Mouse (Mus musculus): ENCODE results near the gene Pdcd7. TPM values are rescaled to one million over a fixed set of nuclear protein-coding genes. Genes with fewer than 3 reads are reported as not detected.

The Pdcd7 gene
- polyA plus RNA-seq, 1 experiment from 2014 or later = 7.2 TPM

GRCm38 (mm10) chr9:65399934-65400333 lies 54.0 kb downstream of the Pdcd7 start:
- Histone ChIP-seq H3K36me3 (ENCODE audit: control insufficient read depth, insufficient read depth, low read length) (no peaks in the 10 kb centered on the region), H3K27me3 (ENCODE audit: control insufficient read depth, insufficient read depth, low read depth, low read length) (no peaks in the 10 kb centered on the region), H3K4me2 (ENCODE audit: low read length) (no peak overlapping the region), H3K4me3 (ENCODE audit: low read depth, low read length) (no peak overlapping the region), H3K27ac (ENCODE audit: low read length) (no peak overlapping the region), H3K4me1 (ENCODE audit: control insufficient read depth, insufficient read depth, low read length) (no peaks in the 10 kb centered on the region), H3K9me3 (replicated peaks; ENCODE audit: control insufficient read depth, low read length, poor library complexity, severe bottlenecking) (no peaks in the 10 kb centered on the region), H3K9ac (ENCODE audit: low read depth, low read length) (no peak overlapping the region)
- ATAC-seq = no peak
- 89% methylated on average over 6 of the region's 6 CpGs for WGBS

- Histone ChIP-seq H3K27me3 (ENCODE audit: control insufficient read depth, insufficient read depth, low read depth, low read length) (no peaks in the 10 kb centered on the region), H3K36me3 (ENCODE audit: control insufficient read depth, insufficient read depth, low read length) (no peaks in the 10 kb centered on the region), H3K27ac (ENCODE audit: low read length) (no peak overlapping the region), H3K4me3 (ENCODE audit: low read depth, low read length) (no peak overlapping the region), H3K9ac (ENCODE audit: low read depth, low read length) (no peak overlapping the region), H3K4me2 (ENCODE audit: low read length) (no peak overlapping the region), H3K9me3 (replicated peaks; ENCODE audit: control insufficient read depth, low read length, poor library complexity, severe bottlenecking) (no peaks in the 10 kb centered on the region), H3K4me1 (ENCODE audit: control insufficient read depth, insufficient read depth, low read length) (no peaks in the 10 kb centered on the region)
- no peak for ATAC-seq
- WGBS = 76% methylated on average over 15 of the region's 15 CpGs
Observed at GRCm38 (mm10) chr9:65404331-65405183, 58.7 kb downstream of the Pdcd7 start.

DNA sequence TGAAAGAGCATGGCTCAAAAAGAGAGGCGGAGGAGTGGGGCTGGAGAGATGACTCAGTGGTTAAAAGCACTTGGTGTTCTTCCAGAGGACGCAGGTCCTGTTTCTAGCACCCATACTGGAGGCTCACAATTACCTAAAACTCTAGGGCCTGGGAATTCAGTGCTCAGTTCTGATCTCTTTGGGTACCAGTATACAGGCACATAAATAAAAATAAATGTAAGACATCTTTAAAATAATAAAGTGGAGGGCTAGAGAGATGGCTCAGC lies 59.2 kb downstream of the Pdcd7 start:
- H3K36me3 ChIP-seq (ENCODE audit: control insufficient read depth, insufficient read depth, low read length) = no peaks in the 10 kb centered on the region
- 92% methylated on average over 2 of the region's 2 CpGs for WGBS
- no peak for ATAC-seq

GRCm38 (mm10) chr9:65407327-65407726 lies 61.4 kb downstream of the Pdcd7 start:
- Histone ChIP-seq H3K36me3 (ENCODE audit: control insufficient read depth, insufficient read depth, low read length) (no peaks in the 10 kb centered on the region), H3K27me3 (ENCODE audit: control insufficient read depth, insufficient read depth, low read depth, low read length) (no peaks in the 10 kb centered on the region), H3K9ac (ENCODE audit: low read depth, low read length) (no peak overlapping the region), H3K4me3 (ENCODE audit: low read depth, low read length) (no peak overlapping the region), H3K4me1 (ENCODE audit: control insufficient read depth, insufficient read depth, low read length) (no peaks in the 10 kb centered on the region), H3K27ac (ENCODE audit: low read length) (no peak overlapping the region), H3K4me2 (ENCODE audit: low read length) (no peak overlapping the region), H3K9me3 (replicated peaks; ENCODE audit: control insufficient read depth, low read length, poor library complexity, severe bottlenecking) (no peaks in the 10 kb centered on the region)
- 89% methylated on average over 5 of the region's 5 CpGs for WGBS
- ATAC-seq = no peak

More for the DNA sequence above, 59.2 kb downstream of the Pdcd7 start:
- H3K27ac ChIP-seq (ENCODE audit: low read length) = no peak overlapping the region
- no peak overlapping the region for H3K9ac ChIP-seq (ENCODE audit: low read depth, low read length)
- no peaks in the 10 kb centered on the region for H3K9me3 ChIP-seq (replicated peaks; ENCODE audit: control insufficient read depth, low read length, poor library complexity, severe bottlenecking)
- no peak overlapping the region for H3K4me2 ChIP-seq (ENCODE audit: low read length)
- H3K27me3 ChIP-seq (ENCODE audit: control insufficient read depth, insufficient read depth, low read depth, low read length) = no peaks in the 10 kb centered on the region
- no peak overlapping the region for H3K4me3 ChIP-seq (ENCODE audit: low read depth, low read length)
- H3K4me1 ChIP-seq (ENCODE audit: control insufficient read depth, insufficient read depth, low read length) = no peaks in the 10 kb centered on the region

DNA sequence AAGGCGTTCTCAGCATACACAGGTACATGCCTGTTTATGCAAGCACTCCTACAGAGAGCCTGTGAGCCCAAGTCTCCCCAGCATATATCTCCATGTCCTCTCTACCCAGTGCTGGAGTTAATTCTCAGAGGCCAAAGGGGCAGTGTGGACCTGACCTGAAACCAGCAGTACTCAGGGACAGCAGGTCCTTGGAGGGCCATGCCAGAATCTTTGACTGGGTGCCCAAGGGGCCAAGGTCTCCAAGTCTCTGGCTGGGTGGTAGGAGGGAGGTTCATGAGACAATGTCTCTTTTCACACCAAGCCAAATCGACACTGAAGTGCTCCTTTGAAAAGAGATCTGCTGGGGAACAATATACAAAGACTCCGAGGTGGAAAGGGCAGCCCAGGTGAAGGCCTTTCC lies 62.0 kb downstream of the Pdcd7 start:
- H3K4me1 ChIP-seq (ENCODE audit: control insufficient read depth, insufficient read depth, low read length) = no peaks in the 10 kb centered on the region
- no peak overlapping the region for H3K4me2 ChIP-seq (ENCODE audit: low read length)
- H3K27me3 ChIP-seq (ENCODE audit: control insufficient read depth, insufficient read depth, low read depth, low read length) = no peaks in the 10 kb centered on the region
- no peak overlapping the region for H3K27ac ChIP-seq (ENCODE audit: low read length)
- WGBS = 72% methylated on average over 3 of the region's 3 CpGs
- no peak overlapping the region for H3K4me3 ChIP-seq (ENCODE audit: low read depth, low read length)
- H3K9me3 ChIP-seq (replicated peaks; ENCODE audit: control insufficient read depth, low read length, poor library complexity, severe bottlenecking) = no peaks in the 10 kb centered on the region
- no peaks in the 10 kb centered on the region for H3K36me3 ChIP-seq (ENCODE audit: control insufficient read depth, insufficient read depth, low read length)
- no peak overlapping the region for H3K9ac ChIP-seq (ENCODE audit: low read depth, low read length)
- no peak for ATAC-seq

GRCm38 (mm10) chr9:65408871-65409295 lies 63.0 kb downstream of the Pdcd7 start:
- Histone ChIP-seq H3K36me3 (ENCODE audit: control insufficient read depth, insufficient read depth, low read length) (no peaks in the 10 kb centered on the region), H3K9me3 (replicated peaks; ENCODE audit: control insufficient read depth, low read length, poor library complexity, severe bottlenecking) (no peaks in the 10 kb centered on the region), H3K4me1 (ENCODE audit: control insufficient read depth, insufficient read depth, low read length) (no peaks in the 10 kb centered on the region), H3K4me3 (ENCODE audit: low read depth, low read length) (no peak overlapping the region), H3K9ac (ENCODE audit: low read depth, low read length) (no peak overlapping the region), H3K27me3 (ENCODE audit: control insufficient read depth, insufficient read depth, low read depth, low read length) (no peaks in the 10 kb centered on the region), H3K4me2 (ENCODE audit: low read length) (no peak overlapping the region), H3K27ac (ENCODE audit: low read length) (no peak overlapping the region)
- WGBS = 66% methylated on average over 5 of the region's 5 CpGs
- no peak for ATAC-seq

Other genes starting within 250 kb of the Pdcd7 start
- gene Igdcc4, start 244.6 kb upstream of the Pdcd7 start, polyA plus RNA-seq (2015; fragmentation: Nextera tagmentation; extraction: Ambion mirVana) = 13.4 and 15.9 TPM in 2 replicates
- 8.7 and 9.1 TPM in 2 replicates for gene Igdcc3, start 204.9 kb upstream of the Pdcd7 start, polyA plus RNA-seq (2015; fragmentation: Nextera tagmentation; extraction: Ambion mirVana)
- gene Parp16, start 150.8 kb upstream of the Pdcd7 start, polyA plus RNA-seq (2015; fragmentation: Nextera tagmentation; extraction: Ambion mirVana) = 8.5 and 9.0 TPM in 2 replicates
- 0.20 and 0.29 TPM in 2 replicates for gene Cilp, start 80.9 kb upstream of the Pdcd7 start, polyA plus RNA-seq (2015; fragmentation: Nextera tagmentation; extraction: Ambion mirVana)
- gene Clpx, start 51.8 kb upstream of the Pdcd7 start, polyA plus RNA-seq (2015; fragmentation: Nextera tagmentation; extraction: Ambion mirVana) = 38.0 and 42.2 TPM in 2 replicates
- 2.1 and 2.7 TPM in 2 replicates for gene Ubap1l, start 14.9 kb downstream of the Pdcd7 start, polyA plus RNA-seq (2015; fragmentation: Nextera tagmentation; extraction: Ambion mirVana)
- gene Kbtbd13, start 45.5 kb downstream of the Pdcd7 start, polyA plus RNA-seq (2015; fragmentation: Nextera tagmentation; extraction: Ambion mirVana) = 0.50 and 0.67 TPM in 2 replicates
- 7.1 and 8.4 TPM in 2 replicates for gene Rasl12, start 52.4 kb downstream of the Pdcd7 start, polyA plus RNA-seq (2015; fragmentation: Nextera tagmentation; extraction: Ambion mirVana)
- not detected in 2 replicates for gene Slc51b, start 76.9 kb downstream of the Pdcd7 start, polyA plus RNA-seq (2015; fragmentation: Nextera tagmentation; extraction: Ambion mirVana)
- gene Mtfmt, start 89.7 kb downstream of the Pdcd7 start, polyA plus RNA-seq (2015; fragmentation: Nextera tagmentation; extraction: Ambion mirVana) = 23.2 and 25.0 TPM in 2 replicates
- 111 and 126 TPM in 2 replicates for gene Spg21, start 114.8 kb downstream of the Pdcd7 start, polyA plus RNA-seq (2015; fragmentation: Nextera tagmentation; extraction: Ambion mirVana)
- 1.1 and 1.8 TPM in 2 replicates for gene Ankdd1a, start 174.1 kb downstream of the Pdcd7 start, polyA plus RNA-seq (2015; fragmentation: Nextera tagmentation; extraction: Ambion mirVana)
- gene Plekho2, start 233.9 kb downstream of the Pdcd7 start, polyA plus RNA-seq (2015; fragmentation: Nextera tagmentation; extraction: Ambion mirVana) = 3.1 and 3.8 TPM in 2 replicates
- 2.0 and 2.1 TPM in 2 replicates for gene Pif1, start 241.1 kb downstream of the Pdcd7 start, polyA plus RNA-seq (2015; fragmentation: Nextera tagmentation; extraction: Ambion mirVana)

Data from midbrain, embryonic 16.5 days (tissue).